Mouse (Mus musculus) lung, adult 2 months (tissue): Measurements from ENCODE around the gene Tmem74b.

Source experiments
- CTCF ChIP-seq: fragments of 200-500 bp; IDR thresholded peaks from 2 replicates; pipeline ENCODE4 v1.5.1; 2011; ENCODE audit warnings: mild to moderate bottlenecking, low read length, control low read depth; ENCODE audit not compliant: insufficient read depth
- POLR2A ChIP-seq: fragments of 200-500 bp; IDR thresholded peaks from 2 replicates; pipeline ENCODE4 v1.6.1; 2011; ENCODE audit warnings: low read depth, mild to moderate bottlenecking, control low read depth, low read length, borderline replicate concordance; ENCODE audit errors: extremely low read depth

GRCm38 (mm10) chr2:151670026-151670967, 31.5 kb upstream of the Tmem74b start:
- TF ChIP-seq CTCF (no peak), POLR2A (no peak)
